Mouse (Mus musculus) heart, embryonic 10.5 days (tissue): ENCODE measurements around the gene Sac3d1. TPM values are rescaled to one million over a fixed set of nuclear protein-coding genes. Genes with fewer than 3 reads are reported as not detected.

Source experiments
- DNase-seq: peaks from one replicate; pipeline ENCODE4 v3.0.0-alpha.2; 2017; ENCODE audit warnings: low spot score
- H3K27ac ChIP-seq: fragments of 300-500 bp; sonication (generic); 2 replicates; pipeline ENCODE4 v1.5.1; 2016; ENCODE audit warnings: mild to moderate bottlenecking
- H3K27me3 ChIP-seq: fragments of 300-500 bp; sonication (generic); 2 replicates; pipeline ENCODE4 v1.6.1; 2016; ENCODE audit warnings: mild to moderate bottlenecking; ENCODE audit not compliant: poor library complexity, insufficient read depth, severe bottlenecking
- H3K36me3 ChIP-seq: fragments of 300-500 bp; sonication (generic); 2 replicates; pipeline ENCODE4 v1.6.1; 2016; ENCODE audit warnings: mild to moderate bottlenecking, moderate library complexity
- H3K4me1 ChIP-seq: fragments of 300-500 bp; sonication (generic); 2 replicates; pipeline ENCODE4 v1.6.1; 2016; ENCODE audit warnings: mild to moderate bottlenecking
- H3K4me3 ChIP-seq: fragments of 300-500 bp; sonication (generic); 2 replicates; pipeline ENCODE4 v1.5.1; 2016; ENCODE audit warnings: mild to moderate bottlenecking, moderate library complexity
- H3K9me3 ChIP-seq: fragments of 300-500 bp; sonication (generic); 2 replicates; pipeline ENCODE4 v1.6.1; 2016; ENCODE audit warnings: mild to moderate bottlenecking, moderate library complexity
- WGBS: fragments of 180-500 bp; shearing (Covaris S2); methylation state at CpG from one replicate; pipeline ENCODE4 v1.1.7; 2016; 5-methylcytosine and 5-hydroxymethylcytosine counted together
- polyA plus RNA-seq: library from polyadenylated mRNA; unstranded; fragments of >200 nt; fragmentation: Nextera tagmentation; extraction: Ambion mirVana; gene quantifications from 2 replicates; pipeline ENCODE4 v1.2.1, GENCODE M21; 2016

Sac3d1 gene
- polyA plus RNA-seq, 1 experiment from 2014 or later: 57.9 TPM

GRCm38 (mm10) chr19:6076564-6077393 is 41.7 kb downstream of the Sac3d1 start, which contains the start of gene Vps51:
TSS of gene Vps51 (minus strand) at chr19:6077231.
- Histone ChIP-seq H3K9me3 (no peaks in the 10 kb centered on the region), H3K27me3 (no peaks in the 10 kb centered on the region), H3K4me3 (peak within 1 kb of the TSS; percentile 72), H3K36me3 (peaks cover 49% of the 10 kb centered on the region), H3K4me1 (peaks cover 8% of the 10 kb centered on the region), H3K27ac (peak within 1 kb of the TSS; percentile 89)
- 2% methylated on average over 33 of the region's 33 CpGs for WGBS
- DNase-seq: peak; percentile 93

- Histone ChIP-seq H3K9me3 (no peaks in the 10 kb centered on the region), H3K36me3 (peaks cover 56% of the 10 kb centered on the region), H3K4me1 (peaks cover 8% of the 10 kb centered on the region), H3K27ac (no peak overlapping the region), H3K4me3 (no peak overlapping the region), H3K27me3 (no peaks in the 10 kb centered on the region)
- 92% methylated on average over 5 of the region's 5 CpGs for WGBS
- no peak for DNase-seq
Measured at GRCm38 (mm10) chr19:6073889-6074288, 44.6 kb downstream of the Sac3d1 start.

GRCm38 (mm10) chr19:6071261-6071660 is 47.2 kb downstream of the Sac3d1 start:
- H3K27me3 ChIP-seq: no peaks in the 10 kb centered on the region
- H3K9me3 ChIP-seq: no peaks in the 10 kb centered on the region
- H3K27ac ChIP-seq: no peak overlapping the region
- WGBS: 91% methylated on average over 19 of the region's 19 CpGs
- peaks cover 63% of the 10 kb centered on the region for H3K36me3 ChIP-seq
- H3K4me3 ChIP-seq: no peak overlapping the region
- DNase-seq: no peak
- peaks cover 27% of the 10 kb centered on the region for H3K4me1 ChIP-seq

GRCm38 (mm10) chr19:6070571-6071250 is 47.7 kb downstream of the Sac3d1 start:
- no peaks in the 10 kb centered on the region for H3K9me3 ChIP-seq

GRCm38 (mm10) chr19:6069851-6070250 is 48.6 kb downstream of the Sac3d1 start:
- peaks cover 57% of the 10 kb centered on the region for H3K36me3 ChIP-seq
- no peak for DNase-seq
- no peak overlapping the region; the same call in 1 of the 2 replicates for H3K4me3 ChIP-seq
- WGBS: 88% methylated on average over 10 of the region's 10 CpGs
- H3K4me1 ChIP-seq: peaks cover 24% of the 10 kb centered on the region
- H3K27me3 ChIP-seq: no peaks in the 10 kb centered on the region
- H3K27ac ChIP-seq: no peak overlapping the region
- H3K9me3 ChIP-seq: no peaks in the 10 kb centered on the region

More at GRCm38 (mm10) chr19:6070571-6071250, 47.7 kb downstream of the Sac3d1 start:
- peaks cover 24% of the 10 kb centered on the region for H3K4me1 ChIP-seq
- peaks cover 63% of the 10 kb centered on the region for H3K36me3 ChIP-seq
- H3K27ac ChIP-seq: no peak overlapping the region
- no peak overlapping the region for H3K4me3 ChIP-seq
- H3K27me3 ChIP-seq: no peaks in the 10 kb centered on the region
- WGBS: 87% methylated on average over 31 of the region's 31 CpGs
- DNase-seq: no peak

- H3K36me3 ChIP-seq: peaks cover 49% of the 10 kb centered on the region
- 0 out of 2 replicates have a peak overlapping the region, but pooled peaks have one; percentile 18 for H3K4me3 ChIP-seq
- H3K27me3 ChIP-seq: no peaks in the 10 kb centered on the region
- DNase-seq: no peak
- H3K4me1 ChIP-seq: peaks cover 24% of the 10 kb centered on the region
- H3K27ac ChIP-seq: no peak overlapping the region; the same call in 1 of the 2 replicates
- H3K9me3 ChIP-seq: no peaks in the 10 kb centered on the region
- 79% methylated on average over 4 of the region's 4 CpGs for WGBS
Measured at GRCm38 (mm10) chr19:6068951-6069350, 49.5 kb downstream of the Sac3d1 start.

GRCm38 (mm10) chr19:6067724-6068415 is 50.6 kb downstream of the Sac3d1 start, which contains the start of gene Tm7sf2:
TSS of gene Tm7sf2 (minus strand) at chr19:6068373.
- 11% methylated on average over 33 of the region's 33 CpGs for WGBS
- Histone ChIP-seq H3K27me3 (no peaks in the 10 kb centered on the region), H3K4me1 (peaks cover 32% of the 10 kb centered on the region), H3K4me3 (peak within 1 kb of the TSS; percentile 66), H3K36me3 (peaks cover 40% of the 10 kb centered on the region), H3K9me3 (no peaks in the 10 kb centered on the region), H3K27ac (peak within 1 kb of the TSS; percentile 83)
- peak; percentile 97 for DNase-seq

GRCm38 (mm10) chr19:6067011-6067723 is 51.3 kb downstream of the Sac3d1 start:
- no peaks in the 10 kb centered on the region for H3K9me3 ChIP-seq
- under 1% methylated on average over 30 of the region's 30 CpGs for WGBS

GRCm38 (mm10) chr19:6066571-6066970 is 51.9 kb downstream of the Sac3d1 start:
- Histone ChIP-seq H3K36me3 (peaks cover 34% of the 10 kb centered on the region), H3K27ac (peak overlapping the region; percentile 83), H3K4me1 (peaks cover 45% of the 10 kb centered on the region), H3K27me3 (no peaks in the 10 kb centered on the region), H3K4me3 (peak overlapping the region; percentile 66), H3K9me3 (no peaks in the 10 kb centered on the region)
- DNase-seq: no peak
- 32% methylated on average over 5 of the region's 5 CpGs for WGBS

More at GRCm38 (mm10) chr19:6067011-6067723, 51.3 kb downstream of the Sac3d1 start:
- peak; percentile 94 for DNase-seq
- Histone ChIP-seq H3K36me3 (peaks cover 36% of the 10 kb centered on the region), H3K4me3 (peak overlapping the region; percentile 66), H3K4me1 (peaks cover 39% of the 10 kb centered on the region), H3K27me3 (no peaks in the 10 kb centered on the region), H3K27ac (peak overlapping the region; percentile 83)

Other genes starting within 250 kb of the Sac3d1 start
- gene Frmd8, start 243.4 kb downstream of the Sac3d1 start, polyA plus RNA-seq: 40.6 and 46.3 TPM in 2 replicates
- 2.1 and 2.5 TPM in 2 replicates for gene Slc25a45, start 240.8 kb downstream of the Sac3d1 start, polyA plus RNA-seq
- gene Tigd3, start 224.5 kb downstream of the Sac3d1 start, polyA plus RNA-seq: 2.4 and 2.9 TPM in 2 replicates
- gene Dpf2, start 205.6 kb downstream of the Sac3d1 start, polyA plus RNA-seq: 134 and 150 TPM in 2 replicates
- gene Cdc42ep2, start 193.8 kb downstream of the Sac3d1 start, polyA plus RNA-seq: 5.9 and 7.4 TPM in 2 replicates
- 70.0 and 80.7 TPM in 2 replicates for gene Pola2, start 154.4 kb downstream of the Sac3d1 start, polyA plus RNA-seq
- gene Slc22a20, start 132.5 kb downstream of the Sac3d1 start, polyA plus RNA-seq: not detected in 2 replicates
- gene Capn1, start 102.8 kb downstream of the Sac3d1 start, polyA plus RNA-seq: 7.3 and 7.4 TPM in 2 replicates
- 25.4 and 31.0 TPM in 2 replicates for gene Syvn1, start 72.1 kb downstream of the Sac3d1 start, polyA plus RNA-seq
- gene Mrpl49, start 60.9 kb downstream of the Sac3d1 start, polyA plus RNA-seq: 71.4 and 85.0 TPM in 2 replicates
- 570 and 662 TPM in 2 replicates for gene Fau, start 60.8 kb downstream of the Sac3d1 start, polyA plus RNA-seq
- gene Znhit2, start 57.5 kb downstream of the Sac3d1 start, polyA plus RNA-seq: 26.9 and 33.4 TPM in 2 replicates
- gene Tm7sf2, start 50.3 kb downstream of the Sac3d1 start, polyA plus RNA-seq: 13.7 and 18.8 TPM in 2 replicates
- 57.3 and 60.5 TPM in 2 replicates for gene Vps51, start 41.4 kb downstream of the Sac3d1 start, polyA plus RNA-seq
- gene Tmem262, start 38.6 kb downstream of the Sac3d1 start, polyA plus RNA-seq: not detected in 2 replicates
- gene Gm28374, start 36.4 kb downstream of the Sac3d1 start, polyA plus RNA-seq: 1.1 and 1.5 TPM in 2 replicates
- gene Zfpl1, start 33.7 kb downstream of the Sac3d1 start, polyA plus RNA-seq: 63.4 and 71.3 TPM in 2 replicates
- 38.9 and 43.5 TPM in 2 replicates for gene Cdca5, start 33.7 kb downstream of the Sac3d1 start, polyA plus RNA-seq
- 0.26 and 0.39 TPM in 2 replicates for gene AC131692.1, start 24.2 kb downstream of the Sac3d1 start, polyA plus RNA-seq
- gene Naaladl1, start 12.9 kb downstream of the Sac3d1 start, polyA plus RNA-seq: 0.52 and 0.59 TPM in 2 replicates
- gene Snx15, start 9.7 kb upstream of the Sac3d1 start, polyA plus RNA-seq: 22.4 and 25.8 TPM in 2 replicates
- gene Batf2, start 22.3 kb upstream of the Sac3d1 start, polyA plus RNA-seq: not detected in 2 replicates
- gene Arl2, start 22.9 kb upstream of the Sac3d1 start, polyA plus RNA-seq: 91.2 and 105 TPM in 2 replicates
- gene Majin, start 65.7 kb upstream of the Sac3d1 start, polyA plus RNA-seq: not detected in 2 replicates
- gene Gpha2, start 107.7 kb upstream of the Sac3d1 start, polyA plus RNA-seq: 0.24 TPM in 1 of 2 replicates, not detected in the other
- 21.2 and 25.7 TPM in 2 replicates for gene Ppp2r5b, start 117.2 kb upstream of the Sac3d1 start, polyA plus RNA-seq
- gene Atg2a, start 123.0 kb upstream of the Sac3d1 start, polyA plus RNA-seq: 10.8 and 11.6 TPM in 2 replicates
- 89.6 and 101 TPM in 2 replicates for gene Ehd1, start 158.1 kb upstream of the Sac3d1 start, polyA plus RNA-seq
- 0.33 and 0.38 TPM in 2 replicates for gene Cdc42bpg, start 187.8 kb upstream of the Sac3d1 start, polyA plus RNA-seq
- gene Men1, start 216.3 kb upstream of the Sac3d1 start, polyA plus RNA-seq: 67.2 and 80.8 TPM in 2 replicates
- 12.5 and 15.0 TPM in 2 replicates for gene Map4k2, start 222.5 kb upstream of the Sac3d1 start, polyA plus RNA-seq
- 129 and 146 TPM in 2 replicates for gene Sf1, start 245.0 kb upstream of the Sac3d1 start, polyA plus RNA-seq